Mouse (Mus musculus) bone marrow macrophage, adult 2 months (primary cell): ENCODE data around the gene Ptprg. TPM values are rescaled to one million over a fixed set of nuclear protein-coding genes. Genes with fewer than 3 reads are reported as not detected.
A peak's percentile ranks its signal among the peaks of the same experiment; 100 is the strongest.
"Not testable (repeated sequence)": the region's sequence is repeated elsewhere in the genome, so short reads cannot be mapped to it uniquely, and the experiment has no call there.

Experiments
- H3K27ac ChIP-seq: 2 replicates; pipeline ENCODE4 v1.5.1; 2012; ENCODE audit warnings: low read depth, low read length; ENCODE audit not compliant: insufficient read depth
- H3K4me1 ChIP-seq: 2 replicates; pipeline ENCODE4 v1.6.1; 2012; ENCODE audit warnings: low read length; ENCODE audit not compliant: control insufficient read depth, insufficient read depth
- H3K4me3 ChIP-seq: 2 replicates; pipeline ENCODE4 v1.5.1; 2012; ENCODE audit warnings: mild to moderate bottlenecking, low read length, moderate library complexity; ENCODE audit not compliant: insufficient read depth
- CTCF ChIP-seq: IDR thresholded peaks from 2 replicates; pipeline ENCODE4 v1.5.1; 2012; ENCODE audit warnings: low read depth, mild to moderate bottlenecking, low read length, moderate library complexity
- POLR2A ChIP-seq: IDR thresholded peaks from 2 replicates; pipeline ENCODE4 v1.6.1; 2012; ENCODE audit warnings: mild to moderate bottlenecking, low read depth, low read length, borderline replicate concordance
- polyA plus RNA-seq: library from polyadenylated mRNA; stranded (reverse); fragments of >200 nt; gene quantifications from 2 replicates; pipeline ENCODE4 v1.2.4, GENCODE M21; 2012; ENCODE audit not compliant: missing spikeins, insufficient read depth, insufficient read length

Gene Ptprg
- polyA plus RNA-seq, 1 experiment = 0.76 TPM

DNA sequence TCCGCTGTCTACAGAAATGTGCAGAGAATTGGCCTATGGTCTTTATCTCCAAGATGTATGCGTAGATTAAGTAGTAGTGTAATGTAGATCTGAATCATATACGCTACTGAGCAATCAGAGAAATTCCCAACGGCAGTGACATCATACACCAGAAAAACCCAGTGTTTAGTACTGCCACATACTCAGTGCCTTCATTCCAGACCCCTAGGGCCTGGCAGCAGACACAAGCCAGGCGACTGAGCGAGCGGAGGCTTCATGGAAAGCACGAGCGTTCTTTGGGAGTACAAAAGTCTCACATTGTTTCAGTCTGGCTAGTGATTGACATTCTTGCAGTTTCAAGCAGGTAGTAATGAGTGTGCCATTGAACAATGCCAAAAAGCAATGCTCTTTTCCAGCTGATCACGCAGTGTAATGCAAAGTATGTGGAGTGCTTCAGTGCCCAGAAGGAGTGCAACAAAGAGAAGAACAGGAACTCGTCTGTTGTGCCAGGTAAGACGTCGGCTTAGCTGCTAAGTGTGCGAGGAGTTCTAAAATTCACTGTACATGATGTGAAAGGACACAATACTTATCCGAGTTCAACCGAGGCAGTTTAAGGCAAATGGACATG is 665.3 kb downstream of the Ptprg start:
- H3K4me3 ChIP-seq = no peak overlapping the region
- no peaks in the 10 kb centered on the region for H3K4me1 ChIP-seq
- no peak overlapping the region for H3K27ac ChIP-seq
- no peak for TF ChIP-seq POLR2A

DNA sequence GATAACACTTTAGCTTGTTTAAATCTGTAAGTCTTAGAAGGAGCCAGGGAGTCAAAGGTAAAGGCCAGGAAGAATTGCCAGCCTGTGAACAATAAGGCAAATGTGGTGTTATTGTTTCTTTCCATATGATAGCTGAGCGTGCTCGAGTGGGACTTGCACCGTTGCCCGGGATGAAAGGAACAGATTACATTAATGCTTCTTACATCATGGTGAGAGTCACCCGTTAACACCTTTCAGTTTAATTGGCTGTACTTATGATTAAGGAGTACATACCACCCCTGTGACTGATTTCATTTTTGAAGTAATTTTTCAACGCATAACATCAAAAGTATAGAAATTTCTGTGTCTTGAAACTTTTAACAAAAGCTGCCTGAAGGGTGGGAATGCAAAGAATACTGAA is 666.5 kb downstream of the Ptprg start:
- no peak for TF ChIP-seq CTCF
- Histone ChIP-seq H3K4me1 (no peaks in the 10 kb centered on the region), H3K4me3 (no peak overlapping the region), H3K27ac (no peak overlapping the region)

DNA sequence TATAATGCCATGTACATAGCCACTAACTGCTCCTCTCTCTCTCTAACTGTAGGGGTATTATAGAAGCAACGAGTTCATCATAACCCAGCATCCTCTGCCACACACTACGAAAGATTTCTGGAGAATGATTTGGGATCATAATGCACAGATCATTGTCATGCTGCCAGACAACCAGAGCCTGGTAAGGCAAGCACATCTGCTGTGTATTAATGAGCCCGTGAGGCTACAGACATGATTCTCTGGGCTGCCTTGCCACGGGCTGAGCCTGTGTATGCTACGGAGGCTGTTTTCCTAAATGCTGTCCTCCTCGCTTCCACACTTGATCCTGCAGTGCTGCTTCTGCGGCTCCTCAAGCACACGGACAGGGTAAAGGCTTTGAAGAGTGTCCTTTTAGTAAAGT is 667.2 kb downstream of the Ptprg start:
- TF ChIP-seq POLR2A (no peak), CTCF (no peak)
- Histone ChIP-seq H3K4me1 (no peaks in the 10 kb centered on the region), H3K4me3 (no peak overlapping the region), H3K27ac (no peak overlapping the region)

DNA sequence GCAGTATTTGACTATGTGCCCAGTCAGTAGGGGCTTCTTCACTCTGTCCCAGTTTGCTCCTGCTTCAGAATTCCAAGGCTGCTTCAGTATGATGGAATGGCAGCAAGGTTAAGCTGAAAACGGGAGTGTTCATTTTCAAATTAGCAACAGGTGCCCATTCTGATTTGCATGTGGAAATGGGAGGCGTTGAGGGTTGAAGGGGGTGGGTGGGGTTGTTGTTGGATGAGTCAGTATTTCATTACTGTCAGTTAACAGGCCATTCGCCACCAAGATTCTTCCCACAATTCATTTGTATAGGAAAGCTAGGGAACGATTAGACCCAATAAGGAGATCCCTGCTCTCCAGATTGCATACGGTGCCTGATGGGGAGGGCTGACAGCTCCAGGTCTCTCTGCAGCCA is 668.2 kb downstream of the Ptprg start:
- no peak overlapping the region for H3K27ac ChIP-seq
- no peaks in the 10 kb centered on the region for H3K4me1 ChIP-seq
- TF ChIP-seq POLR2A = no peak
- no peak for TF ChIP-seq CTCF
- no peak overlapping the region for H3K4me3 ChIP-seq

DNA sequence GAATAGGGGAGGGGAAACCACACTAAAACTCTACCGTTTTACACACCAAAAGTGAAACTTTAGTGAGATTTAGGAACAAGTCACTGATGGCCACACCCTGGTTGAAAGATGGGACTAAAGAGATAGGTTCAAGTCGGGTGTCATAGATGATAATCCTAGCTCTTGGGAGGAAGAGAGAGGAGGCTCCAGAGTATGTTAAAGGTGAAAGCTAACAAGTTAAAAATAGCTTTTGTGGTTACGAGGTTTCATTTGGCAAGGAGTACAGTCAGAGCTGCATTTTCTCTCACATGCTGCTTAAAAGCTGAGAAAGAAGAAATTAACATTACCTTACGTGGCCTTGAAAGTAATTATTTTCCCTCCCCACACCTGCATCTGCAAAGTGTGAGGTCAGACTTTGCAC is 690.4 kb downstream of the Ptprg start:
- TF ChIP-seq POLR2A = no peak
- TF ChIP-seq CTCF = no peak
- Histone ChIP-seq H3K27ac (no peak overlapping the region), H3K4me3 (no peak overlapping the region), H3K4me1 (no peaks in the 10 kb centered on the region)

DNA sequence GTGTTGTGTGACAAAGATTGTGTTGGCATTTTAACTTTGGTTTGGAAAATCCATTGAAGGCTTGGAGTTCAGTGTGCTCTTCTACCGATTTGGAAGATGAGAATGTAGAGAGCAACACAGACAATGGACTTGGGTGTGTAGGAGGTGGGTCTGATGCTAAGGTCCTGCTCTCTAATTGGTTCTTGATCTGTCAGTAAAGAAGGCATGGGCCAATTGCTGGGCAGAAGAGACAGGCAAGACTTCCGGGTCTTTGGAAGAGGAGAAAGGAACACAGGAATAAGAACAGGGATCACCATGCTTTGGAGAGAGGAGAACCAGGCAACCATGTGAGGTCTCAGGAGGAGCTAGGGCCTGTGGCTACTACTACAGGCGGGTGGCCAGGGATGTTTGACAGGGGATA is 722.7 kb downstream of the Ptprg start:
- Histone ChIP-seq H3K4me3 (no peak overlapping the region), H3K27ac (no peak overlapping the region), H3K4me1 (no peaks in the 10 kb centered on the region)
- no peak for TF ChIP-seq CTCF
- no peak for TF ChIP-seq POLR2A

DNA sequence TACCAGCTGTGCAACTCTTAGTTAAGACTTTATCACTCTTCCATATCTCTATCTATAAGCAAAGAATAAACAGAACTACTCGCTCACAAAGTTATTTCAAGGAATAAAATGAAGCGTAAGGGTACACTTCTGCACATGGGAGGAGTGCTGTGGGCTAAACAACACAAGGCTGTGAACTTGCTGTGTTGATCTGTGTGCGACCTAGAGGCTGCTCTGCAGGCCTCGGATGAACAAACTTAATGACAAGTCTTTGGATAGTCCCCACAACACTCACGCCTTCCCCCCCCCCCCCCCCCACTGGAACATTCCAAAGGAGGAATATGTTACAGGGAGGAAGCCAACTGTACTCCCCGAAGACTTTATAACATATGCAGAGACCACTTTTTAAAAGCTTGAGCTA is 730.3 kb downstream of the Ptprg start, which contains the start of gene Gm49355:
Gm49355 (plus strand) TSS at position 336 of the 400 bp plus-strand sequence.
- TF ChIP-seq POLR2A (no peak), CTCF (no peak)
- Histone ChIP-seq H3K27ac (peak within 1 kb of the TSS; percentile 86), H3K4me1 (no peaks in the 10 kb centered on the region), H3K4me3 (peak within 1 kb of the TSS; percentile 82)

DNA sequence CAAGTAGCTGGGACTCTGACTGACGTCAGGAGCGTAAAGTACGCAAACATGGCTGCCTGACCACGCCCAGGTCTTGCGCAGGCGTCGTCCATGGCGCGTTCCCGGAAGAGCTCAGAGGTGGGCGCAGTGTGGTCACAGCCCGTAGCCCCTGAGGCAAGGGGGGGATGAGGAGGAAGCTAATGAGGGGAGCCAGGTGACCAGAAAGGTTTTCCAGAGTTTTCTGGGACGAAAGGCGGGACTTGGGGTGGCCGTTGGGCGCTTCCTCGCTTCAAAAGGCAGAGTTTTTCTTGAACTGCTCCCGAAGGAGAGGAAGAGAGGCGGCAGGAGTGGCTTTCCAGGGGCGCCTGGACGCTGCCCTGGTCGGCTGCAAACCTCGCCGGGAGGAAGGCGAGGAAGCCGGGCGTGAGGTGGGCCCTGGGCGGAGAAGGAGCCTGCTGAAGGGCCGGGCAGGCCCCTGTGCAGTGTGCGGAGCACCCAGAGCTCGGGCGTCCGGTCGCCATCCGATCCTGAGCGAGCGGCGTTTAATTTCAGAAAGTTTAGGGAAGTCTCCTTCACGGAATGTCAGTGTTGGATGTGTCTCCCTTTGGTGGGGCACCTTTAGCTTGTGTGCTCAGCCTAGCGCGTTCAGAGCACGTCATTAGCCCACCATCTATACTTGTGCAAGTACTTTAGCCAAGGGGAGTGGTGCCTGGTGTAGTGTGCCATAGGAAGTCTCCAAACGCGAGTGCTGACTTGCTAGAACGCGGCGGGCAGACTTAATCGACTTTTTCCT is 731.0 kb downstream of the Ptprg start, which contains the start of gene 3830406C13Rik:
3830406C13Rik (plus strand) TSS at position 33 of the 772 bp plus-strand sequence.
- H3K27ac ChIP-seq = peak within 1 kb of the TSS; percentile 86
- TF ChIP-seq CTCF (no peak), POLR2A (peak; percentile 73; the same call in 1 of the 2 replicates)
- H3K4me3 ChIP-seq = peak within 1 kb of the TSS; percentile 82
- peaks cover 4% of the 10 kb centered on the region for H3K4me1 ChIP-seq

DNA sequence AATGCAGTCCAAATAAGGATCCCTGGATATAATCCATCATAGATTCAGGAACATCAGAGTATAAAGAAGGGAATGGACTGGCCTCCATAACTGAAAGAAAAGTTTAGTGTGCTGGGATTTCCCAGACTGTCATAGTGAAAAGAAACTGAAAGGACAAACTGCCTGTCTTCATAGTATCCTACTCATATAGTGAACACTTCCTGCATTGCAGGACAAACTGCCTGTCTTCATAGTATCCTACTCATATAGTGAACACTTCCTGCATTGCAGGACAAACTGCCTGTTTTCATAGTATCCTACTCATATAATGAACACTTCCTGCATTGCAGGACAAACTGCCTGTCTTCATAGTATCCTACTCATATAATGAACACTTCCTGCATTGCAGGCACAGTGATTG is 736.4 kb downstream of the Ptprg start:
- not testable (repeated sequence) for H3K27ac ChIP-seq, H3K4me1 ChIP-seq, H3K4me3 ChIP-seq

Other genes with a start within 250 kb of the Ptprg start
- gene Gm3839, start 196.8 kb upstream of the Ptprg start, polyA plus RNA-seq = 8.8 and 10.5 TPM in 2 replicates